Mouse (Mus musculus): Measurements from ENCODE around the gene Il20. TPM values are rescaled to one million over a fixed set of nuclear protein-coding genes. Genes with fewer than 3 reads are reported as not detected.

The Il20 gene
- polyA plus RNA-seq, 1 experiment from 2014 or later = not detected

DNA sequence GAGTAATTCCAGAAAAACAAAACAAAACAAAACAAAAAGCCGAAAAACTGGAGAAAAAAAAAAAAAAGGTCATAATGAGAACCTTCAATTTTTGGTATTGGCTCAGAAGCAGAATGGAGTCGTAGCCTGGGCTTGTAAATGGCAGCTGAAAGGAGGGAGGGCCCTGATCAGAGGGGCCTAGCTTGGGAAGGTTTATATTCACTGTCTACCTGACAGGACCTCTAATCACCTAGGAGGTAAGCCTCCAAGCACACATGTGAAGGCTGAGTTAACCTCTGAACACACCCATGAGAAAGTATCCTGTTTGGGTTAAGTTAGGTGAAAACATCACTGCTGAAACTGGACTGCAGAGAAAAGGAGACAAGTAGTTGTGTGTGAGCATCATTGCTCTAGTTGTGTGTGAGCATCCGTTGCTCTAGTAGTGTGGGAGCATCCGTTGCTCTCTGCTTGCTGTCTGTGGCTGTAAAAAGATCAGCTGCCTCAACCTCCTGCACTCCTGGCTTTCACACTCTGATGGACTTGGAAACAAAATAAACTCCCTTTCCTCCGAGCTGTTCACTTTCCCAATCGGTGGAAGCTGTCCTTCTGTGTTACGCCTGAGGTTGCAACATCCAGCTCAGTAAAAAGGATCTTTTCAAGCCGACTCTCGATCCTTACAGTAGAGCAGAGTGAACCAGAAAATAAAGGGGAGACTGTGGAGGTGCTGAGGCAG lies 17.8 kb downstream of the Il20 start:
- H3K27me3 ChIP-seq = no peaks in the 10 kb centered on the region
- 62% methylated on average over 9 of the region's 9 CpGs for WGBS
- no peak overlapping the region for H3K27ac ChIP-seq (replicated peaks)
- H3K9me3 ChIP-seq (replicated peaks) = no peaks in the 10 kb centered on the region
- peaks cover 7% of the 10 kb centered on the region; the same call in 1 of the 2 replicates for H3K4me1 ChIP-seq
- H3K4me2 ChIP-seq (replicated peaks) = no peak overlapping the region
- H3K36me3 ChIP-seq = no peaks in the 10 kb centered on the region
- H3K4me3 ChIP-seq (replicated peaks) = no peak overlapping the region
- no peak overlapping the region for H3K9ac ChIP-seq
- no peak for ATAC-seq (ENCODE audit: insufficient number of reproducible peaks, low FRiP score, low TSS enrichment, low read depth)

DNA sequence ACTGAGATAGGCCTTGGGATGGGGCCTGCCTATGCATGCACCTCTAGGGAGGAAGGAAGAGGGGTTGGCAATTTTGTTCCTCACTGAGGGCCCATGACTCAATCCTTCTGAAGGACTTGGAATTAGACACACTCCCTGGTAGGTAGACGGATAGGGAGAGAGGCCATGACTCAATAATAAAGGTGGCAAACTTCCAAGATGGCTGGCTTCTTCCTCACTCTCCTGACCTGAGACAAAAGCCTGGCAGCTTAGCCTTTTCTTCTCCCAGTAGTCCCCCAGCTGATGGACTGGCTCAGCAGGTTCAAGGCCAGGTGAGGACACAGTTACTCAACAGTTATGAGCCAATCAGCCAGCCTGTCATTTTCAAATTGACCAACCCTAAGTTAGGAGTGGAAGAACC lies 18.8 kb downstream of the Il20 start:
- WGBS = 47% methylated on average over 1 of the region's 1 CpGs
- Histone ChIP-seq H3K9ac (no peak overlapping the region), H3K27ac (replicated peaks) (no peak overlapping the region), H3K36me3 (no peaks in the 10 kb centered on the region), H3K9me3 (replicated peaks) (no peaks in the 10 kb centered on the region), H3K27me3 (no peaks in the 10 kb centered on the region), H3K4me2 (replicated peaks) (no peak overlapping the region), H3K4me1 (peaks cover 7% of the 10 kb centered on the region; the same call in 1 of the 2 replicates), H3K4me3 (replicated peaks) (no peak overlapping the region)
- no peak; the same call in 1 of the 2 replicates for ATAC-seq (ENCODE audit: insufficient number of reproducible peaks, low FRiP score, low TSS enrichment, low read depth)

DNA sequence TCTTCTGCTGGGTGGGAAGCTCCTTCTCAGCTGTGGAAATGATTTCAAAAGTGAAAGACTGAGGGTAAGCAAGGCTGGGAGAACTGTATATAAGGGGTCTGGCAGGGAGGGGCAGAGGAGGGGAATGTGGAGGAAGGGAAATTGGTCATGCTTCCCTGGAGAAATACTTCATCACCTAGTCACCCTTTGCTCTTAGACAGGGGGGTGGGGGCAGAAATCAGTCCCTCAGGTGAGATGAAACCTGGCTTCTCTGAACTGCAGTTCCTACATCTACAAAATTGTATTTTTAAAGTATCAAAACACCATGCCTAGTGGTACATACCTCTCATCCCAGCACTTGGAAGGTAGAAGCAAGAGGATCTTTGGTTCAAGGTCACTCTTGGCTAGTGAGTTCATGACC lies 23.9 kb downstream of the Il20 start, which contains the start of gene Il24:
Gene Il24, minus strand, starts transcription at position 101 of the 400 bp plus-strand sequence.
- H3K4me2 ChIP-seq (replicated peaks) = no peak within 1 kb of the TSS
- no peaks in the 10 kb centered on the region for H3K4me1 ChIP-seq
- no peak for ATAC-seq (ENCODE audit: insufficient number of reproducible peaks, low FRiP score, low TSS enrichment, low read depth)
- H3K9me3 ChIP-seq (replicated peaks) = no peaks in the 10 kb centered on the region
- H3K27ac ChIP-seq (replicated peaks) = no peak within 1 kb of the TSS
- H3K4me3 ChIP-seq (replicated peaks) = no peak within 1 kb of the TSS
- H3K36me3 ChIP-seq = no peaks in the 10 kb centered on the region
- no peaks in the 10 kb centered on the region for H3K27me3 ChIP-seq
- H3K9ac ChIP-seq = no peak within 1 kb of the TSS

DNA sequence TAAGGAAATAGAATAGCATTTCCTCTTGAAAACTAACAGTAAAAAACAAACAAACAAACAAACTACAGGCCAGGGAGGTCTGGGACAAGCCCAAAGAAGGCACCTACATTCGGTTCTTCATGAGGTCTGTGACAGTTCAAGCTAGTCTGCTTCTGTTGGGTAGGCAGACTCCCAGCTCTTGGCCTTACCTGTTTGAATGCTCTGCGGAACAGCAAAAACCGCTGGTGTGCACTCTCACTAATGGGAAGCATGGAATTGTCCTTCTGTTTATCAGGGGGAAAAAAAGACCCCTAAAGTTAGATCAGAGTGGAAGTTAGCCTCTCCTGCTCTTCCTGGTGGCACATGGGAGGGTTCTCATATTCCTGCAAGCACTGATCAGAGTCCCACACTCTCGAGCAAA lies 28.1 kb downstream of the Il20 start:
- peaks cover 4% of the 10 kb centered on the region for H3K4me1 ChIP-seq
- H3K27ac ChIP-seq (replicated peaks) = no peak overlapping the region
- H3K4me3 ChIP-seq (replicated peaks) = no peak overlapping the region
- peaks cover 9% of the 10 kb centered on the region for H3K27me3 ChIP-seq
- 82% methylated on average over 4 of the region's 4 CpGs for WGBS
- no peaks in the 10 kb centered on the region for H3K9me3 ChIP-seq (replicated peaks)
- H3K9ac ChIP-seq = no peak overlapping the region
- no peak for ATAC-seq (ENCODE audit: insufficient number of reproducible peaks, low FRiP score, low TSS enrichment, low read depth)
- H3K4me2 ChIP-seq (replicated peaks) = no peak overlapping the region
- no peaks in the 10 kb centered on the region for H3K36me3 ChIP-seq

DNA sequence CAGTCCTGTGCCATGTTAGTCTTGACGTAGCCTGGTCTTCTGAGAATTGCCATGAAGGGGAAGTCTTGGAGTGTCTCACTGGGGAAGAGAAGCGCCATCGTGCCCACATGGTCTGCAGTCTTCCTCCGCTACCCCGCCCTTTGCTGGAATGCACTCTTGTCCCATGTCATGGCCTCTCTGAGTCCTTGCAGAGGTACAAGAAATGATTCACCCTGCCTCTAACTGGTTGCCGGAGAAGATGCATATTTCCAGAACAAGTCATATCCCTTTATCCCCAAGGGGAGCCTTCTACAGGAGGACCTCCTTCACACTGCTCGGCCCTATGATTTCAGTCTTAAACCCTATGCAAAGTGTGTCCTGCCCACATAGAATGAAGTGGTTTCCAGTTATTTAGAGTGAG lies 31.3 kb downstream of the Il20 start:
- H3K9me3 ChIP-seq (replicated peaks) = no peaks in the 10 kb centered on the region
- ATAC-seq (ENCODE audit: insufficient number of reproducible peaks, low FRiP score, low TSS enrichment, low read depth) = no peak
- WGBS = 78% methylated on average over 7 of the region's 7 CpGs
- peaks cover 7% of the 10 kb centered on the region for H3K4me1 ChIP-seq
- no peak overlapping the region for H3K27ac ChIP-seq (replicated peaks)
- no peak overlapping the region for H3K9ac ChIP-seq
- H3K4me2 ChIP-seq (replicated peaks) = no peak overlapping the region
- peaks cover 16% of the 10 kb centered on the region for H3K27me3 ChIP-seq
- H3K4me3 ChIP-seq (replicated peaks) = no peak overlapping the region
- H3K36me3 ChIP-seq = no peaks in the 10 kb centered on the region

DNA sequence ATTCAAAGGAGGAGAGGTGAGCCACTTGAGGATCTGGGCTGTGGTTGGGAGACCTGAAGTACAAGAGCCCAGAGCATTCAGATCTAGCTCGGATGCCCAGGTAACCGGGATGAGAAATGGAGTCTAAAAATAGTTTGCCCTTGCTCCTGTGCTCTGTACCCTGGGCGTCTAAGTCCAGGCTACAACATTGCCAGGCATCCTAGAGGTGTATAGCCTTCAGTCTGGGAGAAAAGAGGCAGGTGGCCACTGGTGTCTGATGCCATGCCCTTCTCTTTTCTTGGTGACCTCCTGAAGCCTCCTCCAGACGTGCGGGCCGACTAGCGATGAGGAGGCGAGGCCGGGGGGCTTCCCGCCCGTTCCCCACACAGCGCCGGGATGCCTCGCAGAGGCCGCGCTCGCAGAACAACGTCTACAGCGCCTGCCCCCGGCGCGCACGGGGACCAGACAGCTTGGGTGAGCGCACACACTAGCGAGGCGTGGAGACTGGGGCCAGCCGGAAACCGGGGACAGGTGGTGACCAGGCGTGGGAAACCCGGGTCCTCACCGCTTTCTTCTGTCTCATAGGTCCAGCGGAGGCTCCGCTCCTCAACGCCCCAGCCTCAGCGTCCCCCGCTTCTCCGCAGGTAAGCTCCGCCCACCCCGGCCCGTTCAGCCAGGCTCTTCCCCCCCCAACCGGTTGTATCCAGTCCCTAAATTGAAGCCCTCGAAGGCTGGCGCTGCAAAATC lies 33.2 kb downstream of the Il20 start:
- 2% methylated on average over 43 of the region's 43 CpGs for WGBS
- H3K4me2 ChIP-seq (replicated peaks) = peak overlapping the region; percentile 84
- H3K27ac ChIP-seq (replicated peaks) = no peak overlapping the region
- H3K4me1 ChIP-seq = peaks cover 7% of the 10 kb centered on the region
- H3K27me3 ChIP-seq = peaks cover 16% of the 10 kb centered on the region
- H3K9me3 ChIP-seq (replicated peaks) = no peaks in the 10 kb centered on the region
- H3K4me3 ChIP-seq (replicated peaks) = peak overlapping the region; percentile 45
- H3K36me3 ChIP-seq = no peaks in the 10 kb centered on the region
- H3K9ac ChIP-seq = no peak overlapping the region
- peak; percentile 57; the same call in 1 of the 2 replicates for ATAC-seq (ENCODE audit: insufficient number of reproducible peaks, low FRiP score, low TSS enrichment, low read depth)

DNA sequence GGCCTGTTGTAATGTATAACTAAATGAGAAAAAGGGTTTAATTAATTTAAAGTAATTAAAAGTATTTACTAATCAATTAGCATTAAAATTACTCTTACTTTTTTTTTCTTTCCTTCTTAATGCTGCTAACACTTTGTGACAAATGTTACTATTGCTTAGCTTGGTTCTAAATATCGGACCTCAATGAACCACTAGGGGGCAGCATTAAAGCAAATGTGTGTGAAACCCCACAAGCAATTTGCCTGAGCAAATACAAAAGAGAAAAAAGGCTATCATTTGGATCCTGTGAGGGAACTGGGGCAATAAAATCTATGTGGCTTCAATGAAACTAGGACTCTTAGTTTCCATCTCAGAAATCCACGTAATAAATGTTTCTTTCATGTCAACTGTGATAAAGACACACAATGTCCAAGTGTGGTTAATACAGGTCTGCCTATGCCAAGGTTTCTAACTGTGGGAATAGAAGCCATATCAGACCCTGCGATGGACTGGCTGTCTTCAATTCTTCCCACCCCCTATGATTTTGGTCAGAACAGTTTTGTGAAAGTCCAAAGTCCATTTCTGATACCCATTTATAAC lies 34.2 kb downstream of the Il20 start:
- peaks cover 16% of the 10 kb centered on the region for H3K27me3 ChIP-seq
- H3K9me3 ChIP-seq (replicated peaks) = no peaks in the 10 kb centered on the region
- H3K36me3 ChIP-seq = no peaks in the 10 kb centered on the region
- WGBS = 18% methylated on average over 3 of the region's 3 CpGs
- ATAC-seq (ENCODE audit: insufficient number of reproducible peaks, low FRiP score, low TSS enrichment, low read depth) = no peak
- no peak overlapping the region for H3K9ac ChIP-seq
- no peak overlapping the region for H3K4me2 ChIP-seq (replicated peaks)
- H3K4me1 ChIP-seq = peaks cover 7% of the 10 kb centered on the region
- H3K27ac ChIP-seq (replicated peaks) = no peak overlapping the region
- no peak overlapping the region for H3K4me3 ChIP-seq (replicated peaks)

DNA sequence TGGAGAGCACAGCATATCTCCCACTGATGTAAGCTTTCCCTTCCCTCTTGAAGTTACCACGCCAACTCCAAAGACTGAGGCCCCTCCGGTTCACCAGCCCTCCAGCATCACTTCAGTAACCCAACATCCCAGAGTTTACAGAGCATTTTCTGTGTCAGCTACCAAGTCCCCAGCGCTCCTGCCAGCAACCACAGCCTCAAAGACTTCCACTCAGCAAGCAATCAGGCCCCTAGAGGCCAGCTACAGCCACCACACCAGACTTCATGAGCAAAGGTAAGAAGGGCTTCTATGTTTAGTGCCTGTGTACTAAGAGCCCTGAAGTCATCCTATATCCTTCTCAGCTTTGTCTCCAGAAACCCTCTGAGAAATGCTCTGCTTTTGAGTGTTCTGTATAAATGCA lies 35.3 kb downstream of the Il20 start:
- WGBS = 67% methylated on average over 3 of the region's 3 CpGs
- H3K27me3 ChIP-seq = peaks cover 16% of the 10 kb centered on the region
- no peak overlapping the region for H3K9ac ChIP-seq

DNA sequence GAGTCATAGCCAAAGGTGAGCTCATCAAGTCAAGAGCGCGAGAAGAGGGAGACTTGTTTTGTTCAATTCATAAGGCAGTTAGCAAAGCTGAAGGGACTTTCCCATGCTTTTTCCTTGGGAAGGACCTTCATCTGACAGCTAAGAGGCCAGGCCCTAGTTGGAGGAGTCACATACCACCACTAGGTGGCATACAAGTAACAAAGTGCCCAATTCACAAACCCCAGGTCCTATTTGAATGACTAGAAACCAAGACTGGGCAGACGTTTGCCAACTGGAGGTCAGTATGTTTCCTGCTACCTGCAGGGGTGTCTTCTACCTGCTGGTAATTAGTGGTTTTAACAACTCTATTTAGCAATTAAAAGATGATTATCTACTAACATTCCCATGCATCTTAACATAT lies 36.1 kb downstream of the Il20 start:
- H3K9me3 ChIP-seq (replicated peaks) = no peaks in the 10 kb centered on the region
- ATAC-seq (ENCODE audit: insufficient number of reproducible peaks, low FRiP score, low TSS enrichment, low read depth) = no peak
- 43% methylated on average over 3 of the region's 3 CpGs for WGBS
- H3K9ac ChIP-seq = no peak overlapping the region
- H3K4me1 ChIP-seq = peaks cover 7% of the 10 kb centered on the region
- no peak overlapping the region for H3K27ac ChIP-seq (replicated peaks)
- H3K36me3 ChIP-seq = no peaks in the 10 kb centered on the region
- H3K27me3 ChIP-seq = peaks cover 16% of the 10 kb centered on the region
- no peak overlapping the region for H3K4me2 ChIP-seq (replicated peaks)
- H3K4me3 ChIP-seq (replicated peaks) = no peak overlapping the region

More for the DNA sequence above, 35.3 kb downstream of the Il20 start:
- H3K36me3 ChIP-seq = no peaks in the 10 kb centered on the region
- no peaks in the 10 kb centered on the region for H3K9me3 ChIP-seq (replicated peaks)
- no peak overlapping the region for H3K4me2 ChIP-seq (replicated peaks)
- no peak overlapping the region for H3K4me3 ChIP-seq (replicated peaks)
- H3K4me1 ChIP-seq = peaks cover 7% of the 10 kb centered on the region
- ATAC-seq (ENCODE audit: insufficient number of reproducible peaks, low FRiP score, low TSS enrichment, low read depth) = no peak
- no peak overlapping the region for H3K27ac ChIP-seq (replicated peaks)

DNA sequence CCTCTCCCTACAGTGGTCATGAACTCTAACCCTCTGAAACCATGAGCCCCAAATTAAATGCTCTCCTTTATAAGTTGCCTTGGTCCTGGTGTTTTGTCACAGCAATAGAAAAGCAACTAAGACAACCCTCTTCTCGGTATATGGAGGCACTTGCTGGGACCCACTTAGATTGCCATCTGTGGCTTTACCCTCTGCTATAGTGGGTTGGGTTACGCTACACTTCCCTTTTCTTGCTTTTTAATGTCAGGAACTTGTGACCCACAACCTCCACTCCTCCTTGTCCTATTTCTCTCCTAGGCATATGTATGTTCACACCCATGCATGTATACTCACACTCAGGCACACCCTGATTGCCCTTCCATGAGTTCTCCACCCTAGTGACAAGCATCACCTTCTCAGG lies 38.3 kb downstream of the Il20 start:
- no peak for ATAC-seq (ENCODE audit: insufficient number of reproducible peaks, low FRiP score, low TSS enrichment, low read depth)
- Histone ChIP-seq H3K4me2 (replicated peaks) (no peak overlapping the region), H3K9ac (no peak overlapping the region), H3K9me3 (replicated peaks) (no peaks in the 10 kb centered on the region), H3K4me1 (peaks cover under 1% of the 10 kb centered on the region), H3K36me3 (no peaks in the 10 kb centered on the region), H3K27ac (replicated peaks) (no peak overlapping the region), H3K27me3 (peaks cover 5% of the 10 kb centered on the region), H3K4me3 (replicated peaks) (no peak overlapping the region)
- 91% methylated on average over 2 of the region's 2 CpGs for WGBS

DNA sequence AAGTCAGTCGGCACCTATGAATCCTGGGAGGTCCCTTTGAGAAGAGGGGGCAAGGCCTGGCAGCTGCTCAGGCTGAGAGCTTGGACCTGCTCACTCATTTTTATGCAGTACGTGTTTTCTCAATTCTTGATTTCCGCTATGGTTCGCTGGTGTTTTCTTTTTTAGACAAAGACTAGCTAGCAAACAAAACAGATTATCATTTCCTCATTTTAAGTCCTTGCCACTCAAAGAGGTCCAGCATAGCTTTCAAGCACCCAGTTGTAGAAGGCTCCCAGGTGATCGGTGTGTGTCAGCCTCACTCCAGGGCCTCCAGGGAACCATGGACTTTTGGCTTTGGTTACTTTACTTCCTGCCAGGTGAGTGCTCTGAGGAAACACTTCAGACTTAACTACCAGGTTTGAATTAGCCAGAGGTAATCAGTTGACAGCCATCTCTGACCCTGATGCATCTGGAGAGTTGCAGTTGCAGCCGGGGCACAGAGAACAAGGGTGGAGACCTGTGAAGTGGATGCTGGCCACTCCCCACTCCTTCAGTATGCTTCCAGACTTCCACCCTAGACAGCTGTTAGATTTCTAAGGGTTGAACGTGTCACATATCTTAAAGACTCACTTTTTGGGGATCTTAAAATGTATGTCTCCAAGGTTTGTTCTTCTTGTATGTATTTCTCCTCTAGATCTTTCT lies 45.6 kb downstream of the Il20 start, which contains the start of gene Fcmr:
Gene Fcmr, plus strand, starts transcription at position 129 of the 681 bp plus-strand sequence.
- Histone ChIP-seq H3K27ac (replicated peaks) (no peak within 1 kb of the TSS), H3K36me3 (no peaks in the 10 kb centered on the region), H3K4me3 (replicated peaks) (no peak within 1 kb of the TSS), H3K27me3 (no peaks in the 10 kb centered on the region), H3K9me3 (replicated peaks) (no peaks in the 10 kb centered on the region), H3K4me1 (no peaks in the 10 kb centered on the region), H3K4me2 (replicated peaks) (no peak within 1 kb of the TSS), H3K9ac (no peak within 1 kb of the TSS)
- 74% methylated on average over 7 of the region's 7 CpGs for WGBS
- ATAC-seq (ENCODE audit: insufficient number of reproducible peaks, low FRiP score, low TSS enrichment, low read depth) = no peak

Measured in embryonic facial prominence, embryonic 15.5 days (tissue).